Mouse (Mus musculus) c-Kit-positive CD71-negative TER-119-negative erythroid progenitor cells, embryonic 14.5 days (primary cell): Measurements from ENCODE around the gene Ncam2.
"Not testable (repeated sequence)": the region's sequence is repeated elsewhere in the genome, so short reads cannot be mapped to it uniquely, and the experiment has no call there.

Experiments
- DNase-seq: peaks from one replicate; pipeline ENCODE4 v3.0.0-alpha.2; 2013; ENCODE audit warnings: low read depth

Gene Ncam2

DNA sequence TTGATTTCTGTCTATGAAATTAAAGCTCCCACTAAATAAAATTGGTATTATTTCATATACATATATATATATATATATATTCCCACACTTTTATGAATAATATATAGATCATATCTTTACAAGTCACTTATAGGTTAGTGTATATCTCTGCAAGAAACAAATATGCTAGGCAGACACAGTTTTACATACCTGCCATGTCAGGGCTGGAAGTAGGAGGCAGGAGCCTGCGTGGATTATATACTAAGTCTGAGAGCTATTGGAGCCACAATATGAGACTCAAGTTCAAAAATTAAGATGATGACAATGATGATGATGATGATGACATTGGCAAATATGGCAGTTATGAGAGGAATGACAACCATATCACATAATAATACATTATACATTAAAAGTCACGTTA is 85.4 kb downstream of the Ncam2 start:
- no peak for DNase-seq

DNA sequence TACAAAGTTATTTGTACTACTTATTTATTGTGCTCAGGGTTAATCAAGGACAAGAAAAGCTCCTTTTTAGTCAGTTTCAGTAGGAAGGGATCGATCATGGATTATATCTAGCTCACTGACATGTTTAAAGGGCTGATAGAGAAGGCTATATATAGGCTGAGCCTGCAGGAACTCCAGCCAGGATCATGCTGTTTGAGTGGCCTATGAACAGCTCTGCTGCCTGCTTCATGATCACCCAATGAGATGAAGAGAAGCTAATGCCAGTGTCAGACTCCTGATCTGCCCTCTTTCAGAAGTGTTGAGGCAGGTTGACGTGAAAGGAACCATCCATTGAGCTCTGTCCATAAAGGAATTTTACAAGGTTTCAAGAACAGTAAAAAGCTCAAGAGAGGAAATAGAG is 103.3 kb downstream of the Ncam2 start:
- DNase-seq = no peak

DNA sequence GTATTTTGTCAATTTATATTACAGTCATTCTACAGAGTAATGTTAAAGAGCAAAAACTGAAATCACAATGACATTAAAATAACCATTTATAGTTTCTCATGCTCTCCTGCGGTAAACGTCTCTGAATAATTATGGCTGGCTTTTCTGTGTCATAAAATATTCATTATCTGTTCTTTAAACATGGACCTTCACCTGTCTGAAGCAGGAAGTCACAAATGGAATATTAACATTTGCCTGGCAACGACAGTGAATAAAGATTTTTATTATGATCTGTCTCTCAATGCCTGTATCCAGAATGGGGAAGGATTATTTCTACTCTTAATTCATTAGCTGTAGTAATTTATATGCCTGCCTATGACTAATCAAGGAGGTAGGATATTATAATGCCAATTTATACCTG is 108.7 kb downstream of the Ncam2 start:
- DNase-seq = no peak

DNA sequence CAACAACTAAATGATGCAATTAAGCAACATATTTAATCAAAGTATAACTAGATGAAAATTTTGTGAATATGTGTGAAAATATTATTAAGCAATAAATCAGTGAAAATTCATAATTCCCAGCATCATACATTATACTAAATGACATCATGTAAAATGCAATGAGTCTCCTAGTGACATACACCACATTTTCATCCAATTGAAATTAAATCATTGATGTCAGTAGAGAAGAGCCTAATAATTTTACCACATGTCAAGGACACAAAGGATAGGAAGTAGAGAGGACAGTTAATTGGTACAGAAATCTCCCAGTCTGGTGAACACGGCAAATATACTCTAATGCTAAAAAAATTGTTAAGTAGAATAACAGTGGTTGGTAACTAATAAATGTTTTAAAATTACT is 118.5 kb downstream of the Ncam2 start:
- DNase-seq = no peak

DNA sequence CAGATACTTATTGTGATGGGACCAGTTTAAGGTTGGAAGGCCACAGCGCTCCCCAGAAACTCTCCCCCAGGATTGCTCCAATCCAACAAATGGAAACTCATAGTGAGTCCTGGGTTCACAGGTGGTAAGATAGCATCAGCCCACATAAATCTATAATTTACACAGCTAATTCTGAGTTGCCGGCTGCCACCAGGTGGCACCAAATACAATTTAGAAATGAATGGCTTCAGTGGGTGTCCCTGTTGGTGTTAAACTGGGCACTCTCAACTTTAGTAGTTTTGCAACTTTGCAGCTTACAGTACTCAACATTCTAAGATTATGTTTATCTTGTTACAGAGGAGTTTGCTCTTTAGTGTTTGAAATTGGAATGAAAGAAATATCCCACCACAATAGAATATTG is 130.0 kb downstream of the Ncam2 start:
- peak; percentile 14 for DNase-seq

DNA sequence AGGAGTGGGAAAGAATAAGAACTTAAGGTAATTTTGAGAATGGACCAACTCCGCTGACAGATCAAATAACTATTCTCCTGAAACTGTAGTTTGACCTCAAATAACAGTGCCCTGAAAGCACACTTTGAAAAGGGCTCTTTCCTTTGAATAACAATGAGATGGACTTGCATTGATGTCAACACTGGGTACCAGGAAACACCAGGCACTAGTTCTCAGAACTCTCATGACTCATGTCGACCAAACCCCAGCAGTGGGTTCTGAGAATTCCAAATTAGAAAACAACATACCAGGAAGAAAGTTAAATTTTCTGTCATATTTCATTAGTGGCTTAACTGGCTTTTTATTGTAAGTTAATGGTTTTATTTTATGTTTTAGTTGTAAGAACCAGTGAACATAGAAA is 165.4 kb downstream of the Ncam2 start:
- no peak for DNase-seq

DNA sequence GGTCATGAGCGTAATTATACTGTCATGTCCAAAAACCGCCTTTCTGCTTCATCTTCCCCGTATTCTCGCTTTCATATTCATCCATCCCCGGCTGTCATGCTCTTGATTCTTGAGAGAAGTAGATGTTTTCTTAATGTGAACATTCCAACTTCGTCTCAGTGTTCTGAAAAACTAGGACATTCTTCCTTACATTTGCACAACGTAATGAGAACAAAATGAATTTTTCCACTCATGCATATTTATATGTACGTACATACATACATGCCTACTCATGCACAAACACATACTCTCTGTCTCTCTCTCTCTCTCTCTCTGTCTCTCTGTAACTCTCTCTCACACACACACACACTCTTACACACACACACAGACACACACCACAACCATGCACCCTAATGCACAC is 173.7 kb downstream of the Ncam2 start:
- no peak for DNase-seq

DNA sequence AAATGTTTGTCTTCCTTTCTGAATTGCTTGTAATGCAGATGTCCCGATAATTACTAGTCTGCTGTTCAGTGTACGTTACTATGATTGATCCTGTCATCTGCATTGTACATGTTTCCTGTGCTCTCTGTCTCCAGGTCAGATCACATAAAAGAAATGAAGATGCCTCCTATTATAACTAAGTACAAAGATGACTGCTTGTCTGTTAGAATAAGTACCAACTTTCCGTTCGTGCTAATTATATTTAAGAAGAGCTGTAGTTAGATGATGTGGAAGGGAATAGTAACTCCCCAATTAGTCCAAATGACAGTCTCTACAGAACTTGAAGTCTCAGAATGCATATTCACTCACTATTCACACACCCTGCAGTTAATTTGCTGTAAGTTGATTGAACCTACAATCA is 179.9 kb downstream of the Ncam2 start:
- DNase-seq = no peak

DNA sequence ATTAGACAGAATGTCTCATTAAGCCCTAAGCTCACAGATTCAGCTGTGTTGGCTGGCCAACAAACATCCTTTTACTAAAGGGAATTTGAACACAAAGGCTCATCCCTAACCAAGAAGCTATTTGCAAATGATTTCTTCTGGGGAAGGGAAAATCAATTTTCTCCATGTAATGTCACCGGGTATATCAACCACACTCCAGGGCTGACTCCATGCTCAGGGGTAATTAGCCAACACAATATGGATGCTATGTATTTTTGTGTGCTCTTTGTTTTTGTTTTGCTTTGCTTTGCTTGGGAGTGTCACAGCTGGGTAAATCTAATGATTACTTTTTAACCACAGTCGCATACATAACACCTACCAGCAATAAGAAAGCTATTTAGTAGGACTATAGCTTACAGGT is 188.1 kb downstream of the Ncam2 start:
- no peak for DNase-seq

DNA sequence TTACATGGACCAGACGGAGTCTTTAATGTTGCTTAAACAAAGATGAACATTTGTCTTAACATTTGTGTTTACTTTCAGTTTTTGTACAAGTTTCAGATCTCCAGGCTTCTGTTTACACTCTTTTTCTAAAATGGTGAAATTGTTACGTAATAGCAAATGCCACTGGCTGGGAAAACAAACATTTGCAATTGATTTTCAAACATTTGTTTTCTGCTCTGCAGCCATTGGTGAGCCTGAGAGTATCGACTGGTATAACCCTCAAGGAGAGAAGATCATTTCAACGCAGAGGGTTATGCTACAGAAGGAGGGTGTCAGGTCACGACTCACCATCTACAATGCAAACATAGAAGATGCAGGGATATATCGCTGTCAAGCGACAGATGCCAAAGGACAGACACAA is 234.1 kb downstream of the Ncam2 start:
- no peak for DNase-seq

DNA sequence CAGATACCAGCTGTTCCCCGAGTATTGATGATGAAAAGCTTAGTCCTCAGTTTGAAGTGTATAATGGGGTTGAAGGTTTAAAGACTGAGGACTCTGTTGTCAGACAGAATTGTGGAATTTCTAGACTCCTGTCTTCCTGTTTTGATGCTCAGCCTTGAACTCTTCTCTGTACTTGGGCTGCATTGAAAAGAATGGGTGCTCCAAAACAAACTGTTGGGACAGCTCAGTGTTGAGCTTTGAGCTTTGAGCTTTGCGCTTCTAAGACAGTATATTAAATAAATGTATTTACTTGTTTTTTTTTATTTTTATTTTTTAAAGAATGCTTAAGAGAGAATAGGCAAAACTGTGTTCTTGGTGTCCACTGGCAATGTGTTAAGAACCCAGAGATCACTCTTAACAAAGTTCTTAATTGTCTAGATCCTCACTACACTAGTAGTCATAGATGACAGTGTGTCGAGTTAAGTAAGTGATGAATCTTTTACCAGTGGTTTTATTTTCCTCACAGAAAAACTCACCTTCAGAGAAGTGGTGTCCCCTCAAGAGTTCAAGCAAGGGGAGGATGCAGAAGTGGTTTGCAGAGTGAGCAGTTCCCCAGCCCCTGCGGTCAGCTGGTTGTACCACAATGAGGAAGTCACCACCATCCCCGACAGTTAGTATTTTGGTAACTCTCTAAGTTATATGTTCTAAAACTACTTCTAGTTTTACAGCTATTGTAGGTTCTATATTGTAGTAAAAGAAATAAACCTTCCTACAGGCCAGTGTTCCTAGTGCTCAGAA is 236.8 kb downstream of the Ncam2 start:
- DNase-seq = peak; percentile 42

DNA sequence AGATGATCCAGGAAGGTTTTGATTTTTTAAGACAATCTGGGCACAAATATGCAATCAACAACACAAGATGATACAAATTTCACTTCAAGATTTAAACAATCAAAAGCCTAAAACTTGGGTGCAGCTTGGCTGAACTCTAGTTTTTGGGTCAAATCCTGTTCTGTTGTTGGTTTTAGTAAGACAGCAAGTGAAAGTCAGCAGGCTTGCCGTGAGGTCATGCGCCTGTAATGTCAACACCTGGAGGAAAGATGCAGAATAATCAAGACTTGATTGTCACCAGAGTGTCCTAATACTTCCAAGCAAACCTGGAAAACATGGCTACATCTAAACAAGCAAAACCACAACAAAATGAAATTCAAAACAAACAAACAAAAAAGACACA is 237.4 kb downstream of the Ncam2 start:
- no peak for DNase-seq

DNA sequence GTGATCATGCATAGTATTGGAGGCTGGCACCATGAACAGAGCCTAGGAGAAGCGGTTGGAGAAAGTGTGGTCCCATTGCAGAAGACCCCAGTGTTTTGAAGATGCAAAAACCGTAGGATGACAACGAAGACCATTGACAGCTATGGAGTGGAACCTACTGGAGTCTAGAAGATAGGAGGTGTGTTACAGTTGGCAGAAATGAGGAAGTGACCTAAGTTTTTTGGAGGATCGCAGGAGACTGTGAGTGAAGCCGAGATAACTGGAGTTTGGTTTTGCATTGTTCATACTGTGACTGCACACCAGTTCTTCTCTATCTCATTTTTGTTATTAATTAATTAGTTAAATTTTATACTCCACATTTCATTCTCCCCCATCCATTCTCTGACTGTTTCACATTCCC is 250.4 kb downstream of the Ncam2 start:
- no peak for DNase-seq

DNA sequence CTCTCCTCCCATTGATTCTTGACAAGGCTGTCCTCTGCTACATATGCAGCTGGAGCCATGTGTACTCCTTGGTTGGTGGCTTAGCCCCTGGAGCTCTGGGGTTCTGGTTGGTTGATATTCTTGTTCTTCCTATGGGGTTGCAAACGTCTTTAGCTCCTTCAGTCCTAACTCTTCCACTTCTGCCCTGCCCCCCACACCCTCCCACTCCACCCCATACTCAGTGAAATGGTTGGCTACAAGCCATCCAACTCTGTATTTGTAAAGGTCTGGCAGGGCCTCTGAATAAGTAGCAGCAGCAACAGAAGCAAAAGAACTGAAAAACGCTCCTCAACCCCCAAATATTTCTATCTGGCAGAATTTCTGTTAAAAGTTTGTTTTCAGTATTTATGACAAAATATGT is 252.5 kb downstream of the Ncam2 start:
- DNase-seq = no peak

DNA sequence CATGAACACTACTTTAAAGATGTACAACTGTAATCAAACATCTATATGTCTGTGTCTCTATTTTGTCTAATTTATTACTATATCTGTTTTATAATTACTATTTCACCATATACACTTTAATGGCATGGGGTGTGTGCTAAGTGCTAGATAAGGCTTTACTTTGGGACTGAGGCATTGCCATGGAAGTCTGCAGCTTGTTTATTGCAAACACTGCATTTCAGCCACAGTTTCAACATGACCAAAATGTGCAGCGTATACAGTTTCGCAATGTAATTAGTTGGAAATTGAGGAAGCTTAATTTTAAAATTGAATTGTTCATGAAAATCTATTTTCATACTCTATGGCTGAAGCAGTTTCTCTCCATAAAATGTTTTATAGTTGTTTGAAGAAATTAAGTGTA is 254.0 kb downstream of the Ncam2 start:
- DNase-seq = no peak

DNA sequence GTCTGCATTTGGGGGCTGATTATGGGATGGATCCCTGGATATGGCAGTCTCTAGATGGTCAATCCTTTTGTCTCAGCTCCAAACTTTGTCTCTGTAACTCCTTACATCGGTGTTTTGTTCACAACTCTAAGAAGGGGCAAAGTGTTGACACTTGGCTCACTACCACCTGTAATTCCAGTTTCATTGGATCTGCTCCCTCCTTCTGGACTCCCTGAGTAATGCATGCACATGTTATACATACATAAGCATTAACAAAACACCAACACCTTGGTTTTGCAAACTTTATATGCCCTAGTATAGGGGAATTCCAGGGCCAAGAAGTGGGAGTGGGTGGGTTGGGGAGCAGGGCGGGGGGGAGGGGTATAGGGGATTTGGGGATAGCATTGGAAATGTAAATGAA is 262.2 kb downstream of the Ncam2 start:
- DNase-seq = not testable (repeated sequence)

DNA sequence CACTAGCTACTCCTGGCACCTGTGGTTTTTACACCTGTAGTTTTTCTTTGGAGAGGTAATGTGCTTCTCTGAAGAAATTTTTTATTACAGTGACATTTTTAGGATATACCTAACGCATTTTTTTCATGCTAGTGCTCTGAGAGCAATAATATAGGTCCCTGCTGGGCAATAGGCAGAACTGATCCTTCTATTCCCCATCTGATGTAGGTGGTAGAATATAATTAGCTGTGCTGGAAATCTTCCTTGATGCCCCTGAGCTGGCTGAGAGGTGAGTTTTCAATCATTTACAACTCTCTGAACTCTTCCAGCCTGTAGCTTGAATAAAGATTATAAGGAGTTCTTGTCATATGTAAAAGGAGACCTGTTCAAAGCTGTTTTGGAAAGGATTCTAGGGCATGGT is 272.4 kb downstream of the Ncam2 start:
- no peak for DNase-seq

DNA sequence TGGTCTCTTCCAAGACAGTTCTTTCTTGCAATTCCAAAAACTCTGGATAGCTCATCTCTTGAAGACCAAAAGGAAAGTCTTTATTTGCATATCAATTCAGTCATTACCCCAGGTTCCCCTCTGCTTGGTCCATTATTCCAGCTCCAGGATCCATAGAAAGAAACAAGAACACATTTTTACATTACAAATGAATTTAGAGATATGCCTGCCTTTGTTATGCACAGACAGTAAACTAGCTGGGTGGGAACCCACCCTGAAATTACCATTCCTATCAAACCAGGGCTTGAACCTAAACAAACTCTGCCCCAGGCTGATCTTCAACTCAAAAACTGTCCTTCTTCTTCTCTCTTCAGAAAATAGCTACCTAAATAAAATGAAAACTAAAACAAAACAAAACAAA is 280.6 kb downstream of the Ncam2 start:
- DNase-seq = no peak

DNA sequence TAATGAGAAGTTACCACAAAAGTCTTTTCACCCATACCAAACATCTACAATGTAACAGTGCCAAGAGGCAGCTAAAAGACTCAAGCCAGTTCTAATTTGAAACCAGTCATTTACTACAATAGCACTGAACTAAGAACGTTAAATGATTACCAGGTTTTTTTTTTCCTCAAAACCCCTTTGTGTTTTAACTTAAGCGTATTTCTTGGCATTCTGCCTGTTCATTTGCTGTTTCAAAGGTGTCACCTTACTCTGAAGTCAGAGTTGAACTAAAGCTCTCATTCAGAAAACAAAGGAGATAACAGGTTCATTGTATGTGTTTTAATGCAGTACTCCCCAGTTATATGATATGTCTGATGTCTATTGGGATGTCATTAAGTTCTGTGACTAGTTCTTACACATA is 295.6 kb downstream of the Ncam2 start:
- DNase-seq = no peak

DNA sequence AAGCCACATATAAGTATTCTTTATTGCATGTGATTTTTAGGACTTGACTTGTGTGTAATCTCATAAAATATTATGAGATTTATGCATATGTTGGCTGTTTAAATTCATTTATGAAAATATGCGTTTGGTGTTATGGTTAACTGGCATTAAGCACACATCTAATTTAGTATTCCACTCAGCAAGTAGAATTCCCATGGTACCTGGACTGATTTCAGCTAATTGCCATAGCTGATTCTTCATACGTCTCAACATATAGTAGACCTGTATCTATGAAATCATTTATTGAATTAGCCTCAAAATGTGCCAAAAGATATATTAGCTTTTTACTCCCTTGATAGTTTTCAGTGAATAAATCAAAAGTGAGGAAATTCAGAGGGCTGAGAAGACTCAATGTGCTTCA is 302.1 kb downstream of the Ncam2 start:
- DNase-seq = no peak

DNA sequence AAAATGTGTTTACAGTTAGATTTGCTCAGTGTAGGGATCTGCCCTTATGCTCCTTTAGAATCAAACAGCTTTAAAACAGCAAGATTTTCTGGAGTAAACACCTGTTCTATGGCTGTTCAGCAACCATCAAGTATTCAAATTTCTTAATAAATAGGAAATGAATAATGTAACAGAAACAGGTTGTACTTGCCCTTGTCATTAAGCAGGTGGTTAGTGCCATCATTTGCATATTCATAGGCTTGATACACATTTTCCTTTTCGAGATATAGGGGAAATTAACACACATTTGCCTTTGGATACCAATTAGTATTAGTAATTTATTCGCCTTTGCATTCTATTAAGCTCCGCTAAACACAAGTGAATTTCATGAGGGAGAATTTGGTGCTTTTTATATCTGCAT is 335.7 kb downstream of the Ncam2 start:
- no peak for DNase-seq

DNA sequence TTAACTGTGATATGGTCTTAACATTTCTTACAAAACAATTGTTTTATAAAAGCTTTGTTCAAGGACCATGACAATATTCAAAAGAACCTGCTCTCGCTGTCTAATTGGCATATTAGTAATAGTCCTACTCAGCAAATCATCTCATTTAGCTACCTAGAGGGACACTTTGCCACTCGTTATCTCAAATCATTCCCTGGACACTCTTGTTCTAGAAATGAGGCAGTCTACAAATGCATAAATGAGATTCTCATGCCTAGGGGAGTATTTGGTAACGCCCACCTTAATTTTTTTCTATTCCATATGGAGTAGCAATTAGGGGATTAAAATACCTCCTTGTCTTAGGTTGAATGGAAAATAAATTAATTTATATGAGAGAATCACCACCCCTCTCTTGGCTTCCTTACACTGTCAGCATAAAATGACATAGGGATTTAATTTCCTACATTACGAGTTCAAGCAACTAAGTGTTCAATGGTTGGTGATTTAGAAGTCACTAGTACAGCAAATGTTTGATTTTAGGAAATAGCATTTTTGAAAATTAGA is 387.1 kb downstream of the Ncam2 start:
- no peak for DNase-seq

DNA sequence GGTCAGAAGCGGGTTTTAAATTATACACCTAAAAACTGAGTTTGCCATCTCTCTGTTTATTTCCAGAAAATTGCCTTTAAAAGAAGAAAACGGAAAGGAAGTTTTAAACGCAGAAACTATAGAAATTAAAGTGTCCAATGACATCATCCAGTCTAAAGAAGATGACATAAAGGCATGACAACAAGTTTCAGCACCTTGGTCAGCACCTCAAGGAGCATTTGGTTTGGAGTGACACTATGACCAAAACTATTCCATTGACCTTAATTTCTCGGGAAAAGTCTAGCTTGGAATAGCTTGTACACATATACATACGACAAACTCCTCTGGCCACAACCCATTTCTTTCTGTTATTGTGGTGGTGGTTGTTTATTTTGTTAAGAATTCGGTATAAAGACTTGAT is 422.8 kb downstream of the Ncam2 start:
- peak; percentile 1 for DNase-seq

DNA sequence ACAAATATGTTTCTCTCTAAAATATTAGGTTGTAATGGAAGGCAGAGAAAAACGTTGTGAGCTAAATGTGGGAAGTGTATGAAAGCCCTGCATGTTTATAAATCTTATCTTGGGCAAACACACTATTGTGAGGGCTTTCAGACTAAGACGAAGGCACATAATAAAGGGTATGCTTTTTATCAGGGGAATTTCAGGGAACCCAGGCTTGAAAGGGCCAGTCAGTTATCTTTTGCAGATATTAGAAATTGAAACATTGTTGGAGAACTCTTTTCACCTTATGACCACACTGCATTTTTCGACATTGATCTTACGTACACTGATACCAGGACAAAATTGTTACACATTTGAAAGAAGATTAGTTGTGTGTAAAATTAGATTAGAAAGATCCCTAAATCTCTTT is 423.3 kb downstream of the Ncam2 start:
- DNase-seq = no peak
